Mouse (Mus musculus): ENCODE data around the gene Ncbp1.

Ncbp1 gene

GRCm38 (mm10) chr4:46138287-46139222, at the start of gene Ncbp1, which contains the start of gene Tstd2:
Gene Ncbp1 (plus strand): TSS chr4:46138613.
Gene Tstd2 (minus strand): TSS chr4:46138694.
- ATAC-seq (ENCODE audit: low TSS enrichment), result peak; percentile 88

GRCm38 (mm10) chr4:46089524-46090125, 48.8 kb upstream of the Ncbp1 start:
- ATAC-seq (ENCODE audit: low TSS enrichment), result no peak

GRCm38 (mm10) chr4:46092429-46093076, 45.9 kb upstream of the Ncbp1 start:
- ATAC-seq (ENCODE audit: low TSS enrichment), result peak; percentile 7; the same call in 1 of the 2 replicates

GRCm38 (mm10) chr4:46094916-46095825, 43.2 kb upstream of the Ncbp1 start:
- ATAC-seq (ENCODE audit: low TSS enrichment), result peak; percentile 22

GRCm38 (mm10) chr4:46095826-46096159, 42.6 kb upstream of the Ncbp1 start:
- ATAC-seq (ENCODE audit: low TSS enrichment), result no peak

GRCm38 (mm10) chr4:46096546-46096945, 41.9 kb upstream of the Ncbp1 start:
- no peak for ATAC-seq (ENCODE audit: low TSS enrichment)

GRCm38 (mm10) chr4:46097591-46097990, 40.8 kb upstream of the Ncbp1 start:
- ATAC-seq (ENCODE audit: low TSS enrichment), result no peak

GRCm38 (mm10) chr4:46099132-46099531, 39.3 kb upstream of the Ncbp1 start:
- ATAC-seq (ENCODE audit: low TSS enrichment), result no peak

- no peak for ATAC-seq (ENCODE audit: low TSS enrichment)
Measured at GRCm38 (mm10) chr4:46100539-46100938, 37.9 kb upstream of the Ncbp1 start.

- ATAC-seq (ENCODE audit: low TSS enrichment), result no peak
Measured at GRCm38 (mm10) chr4:46101211-46101711, 37.2 kb upstream of the Ncbp1 start.

GRCm38 (mm10) chr4:46102078-46102769, 36.2 kb upstream of the Ncbp1 start:
- no peak for ATAC-seq (ENCODE audit: low TSS enrichment)

GRCm38 (mm10) chr4:46110084-46110483, 28.3 kb upstream of the Ncbp1 start:
- ATAC-seq (ENCODE audit: low TSS enrichment), result no peak

- ATAC-seq (ENCODE audit: low TSS enrichment), result no peak
Measured at GRCm38 (mm10) chr4:46111361-46111760, 27.1 kb upstream of the Ncbp1 start.

- ATAC-seq (ENCODE audit: low TSS enrichment), result no peak
Measured at GRCm38 (mm10) chr4:46115308-46115707, 23.1 kb upstream of the Ncbp1 start.

GRCm38 (mm10) chr4:46116544-46117175, 21.8 kb upstream of the Ncbp1 start:
- no peak for ATAC-seq (ENCODE audit: low TSS enrichment)

- no peak for ATAC-seq (ENCODE audit: low TSS enrichment)
Measured at GRCm38 (mm10) chr4:46117536-46117935, 20.9 kb upstream of the Ncbp1 start.

GRCm38 (mm10) chr4:46119514-46120094, 18.8 kb upstream of the Ncbp1 start:
- ATAC-seq (ENCODE audit: low TSS enrichment), result no peak

- ATAC-seq (ENCODE audit: low TSS enrichment), result no peak
Measured at GRCm38 (mm10) chr4:46120767-46121166, 17.6 kb upstream of the Ncbp1 start.

- no peak for ATAC-seq (ENCODE audit: low TSS enrichment)
Measured at GRCm38 (mm10) chr4:46123358-46123757, 15.1 kb upstream of the Ncbp1 start.

- ATAC-seq (ENCODE audit: low TSS enrichment), result peak; percentile 82
Measured at GRCm38 (mm10) chr4:46126541-46126940, 11.9 kb upstream of the Ncbp1 start.

Measured in frontal cortex, adult (tissue).